Mouse (Mus musculus) E14TG2a.4 (cell line): ENCODE results near the gene Dab1.

Source experiments
- CTCF ChIP-seq: conservative IDR thresholded peaks from 2 replicates; pipeline ENCODE4 v1.5.1; 2014; ENCODE audit warnings: low read length
- POU5F1 ChIP-seq: IDR thresholded peaks from 2 replicates; pipeline ENCODE4 v1.6.1; 2014; ENCODE audit warnings: low read length, borderline replicate concordance

GRCm38 (mm10) chr4:104077771-104078170, 458.6 kb downstream of the Dab1 start:
- TF ChIP-seq CTCF (no peak), POU5F1 (no peak)
